Mouse (Mus musculus) megakaryocyte, adult 5-6 weeks (primary cell): ENCODE measurements around the gene Rmnd5b. TPM values are rescaled to one million over a fixed set of nuclear protein-coding genes. Genes with fewer than 3 reads are reported as not detected.
A peak's percentile ranks its signal among the peaks of the same experiment; 100 is the strongest.
"Not testable (repeated sequence)": the region's sequence is repeated elsewhere in the genome, so short reads cannot be mapped to it uniquely, and the experiment has no call there.

Source experiments
- ATAC-seq: 2 replicates; pipeline ENCODE4 v1.8.0; 2016; ENCODE audit warnings: mild to moderate bottlenecking, inconsistent platforms; ENCODE audit not compliant: poor library complexity, severe bottlenecking
- total RNA-seq, 2 experiments: library from RNA; stranded (forward) in 1 of 2; stranded (reverse) in 1 of 2; fragments of 153-499, 151-499 nt in 1 of 2; fragments of 221-1000, 200-1000 nt in 1 of 2; gene quantifications; 2 replicates each; pipeline versions ENCODE4 v1.2.3 to v1.2.4; 2015 to 2017

Rmnd5b gene
- total RNA-seq (2015) (50.8 and 63.1 TPM in 2 replicates), total RNA-seq (2017) (19.2 and 35.5 TPM in 2 replicates)

GRCm38 (mm10) chr11:51635525-51636322, at the start of gene Rmnd5b:
Gene Rmnd5b (minus strand): TSS chr11:51635896.
- peak; percentile 73 for ATAC-seq

GRCm38 (mm10) chr11:51681976-51682374, 46.3 kb upstream of the Rmnd5b start:
- no peak for ATAC-seq

GRCm38 (mm10) chr11:51681324-51681975, 45.8 kb upstream of the Rmnd5b start:
- peak; percentile 84 for ATAC-seq

GRCm38 (mm10) chr11:51679466-51679865, 43.8 kb upstream of the Rmnd5b start:
- no peak for ATAC-seq

- peak; percentile 74 for ATAC-seq
These were observed 42.2 kb upstream of the Rmnd5b start for GRCm38 (mm10) chr11:51677737-51678418.

GRCm38 (mm10) chr11:51675386-51675785, 39.7 kb upstream of the Rmnd5b start:
- ATAC-seq = no peak

- ATAC-seq = no peak
These were observed 37.6 kb upstream of the Rmnd5b start for GRCm38 (mm10) chr11:51673291-51673690.

- ATAC-seq = no peak
These were observed 35.7 kb upstream of the Rmnd5b start for GRCm38 (mm10) chr11:51671376-51671775.

- ATAC-seq = no peak
These were observed 35.1 kb upstream of the Rmnd5b start for GRCm38 (mm10) chr11:51670846-51671245.

- ATAC-seq = not testable (repeated sequence)
These were observed 29.1 kb upstream of the Rmnd5b start for GRCm38 (mm10) chr11:51664747-51665146.

- no peak for ATAC-seq
These were observed 26.9 kb upstream of the Rmnd5b start for GRCm38 (mm10) chr11:51662632-51663031.

- no peak for ATAC-seq
These were observed 26.2 kb upstream of the Rmnd5b start for GRCm38 (mm10) chr11:51661867-51662365.

- ATAC-seq = peak; percentile 43; the same call in 1 of the 2 replicates
These were observed 23.0 kb upstream of the Rmnd5b start for GRCm38 (mm10) chr11:51658705-51659104.

- no peak for ATAC-seq
These were observed 22.6 kb upstream of the Rmnd5b start for GRCm38 (mm10) chr11:51658291-51658690.

- ATAC-seq = no peak
These were observed 21.3 kb upstream of the Rmnd5b start for GRCm38 (mm10) chr11:51656798-51657521.

GRCm38 (mm10) chr11:51654891-51655290, 19.2 kb upstream of the Rmnd5b start:
- ATAC-seq = no peak

GRCm38 (mm10) chr11:51653736-51654135, 18.0 kb upstream of the Rmnd5b start:
- no peak for ATAC-seq

GRCm38 (mm10) chr11:51652889-51653418, 17.3 kb upstream of the Rmnd5b start:
- ATAC-seq = no peak

- peak; percentile 80 for ATAC-seq
These were observed 15.2 kb upstream of the Rmnd5b start, which contains the start of the genes N4bp3 and D930048N14Rik for GRCm38 (mm10) chr11:51650691-51651515. Gene N4bp3 (minus strand): TSS chr11:51650842. Gene D930048N14Rik (plus strand): TSS chr11:51650954.
